Mouse (Mus musculus): ENCODE results near the gene 1110008L16Rik.

GRCm38 (mm10) chr12:55377610-55377980 lies 78.2 kb downstream of the 1110008L16Rik start:
- TF ChIP-seq CTCF (IDR thresholded peaks at IDR 0.05; ENCODE audit: low read depth), result no peak
- no peak for TF ChIP-seq EP300 (IDR thresholded peaks at IDR 0.05; ENCODE audit: low read depth)

Measured in liver, embryonic 14.5 days (tissue).